Mouse (Mus musculus) left cerebral cortex, postnatal 4 days (tissue): ENCODE data around the gene Tvp23b. TPM values are rescaled to one million over a fixed set of nuclear protein-coding genes. Genes with fewer than 3 reads are reported as not detected.

ENCODE experiments used
- DNase-seq: peaks from one replicate; pipeline ENCODE4 v3.0.0-alpha.2; 2022
- intact Hi-C: fragments of 180-260 bp; cut with DNase I; formaldehyde crosslinking; loops from one replicate; pipeline ENCODE4 v1.15.1; 2025
- total RNA-seq, 2 experiments: library from RNA; stranded (reverse); gene quantifications; 2 replicates each; pipeline ENCODE4 v1.2.3; 2021

The Tvp23b gene
- 10 to 100 TPM; 19.6 to 22.0 TPM for total RNA-seq

GRCm38 (mm10) chr11:62879220-62880048, at the start of gene Tvp23b:
Gene Tvp23b (plus strand): TSS chr11:62879455.
- DNase-seq = peak; percentile 100
- intact Hi-C loops = no loop called here

- intact Hi-C loops = no loop called here
- no peak for DNase-seq
Observed at GRCm38 (mm10) chr11:62830387-62830786, 48.9 kb upstream of the Tvp23b start.

- no peak for DNase-seq
- intact Hi-C loops = no loop called here
Observed at GRCm38 (mm10) chr11:62831906-62832305, 47.3 kb upstream of the Tvp23b start.

GRCm38 (mm10) chr11:62844562-62844961, 34.7 kb upstream of the Tvp23b start:
- intact Hi-C loops = loop anchor here (10.0 kb wide), 1 partner anchor 90 kb away; the partner anchor contains the start of gene Gm10428
- DNase-seq = no peak

GRCm38 (mm10) chr11:62845730-62846129, 33.5 kb upstream of the Tvp23b start:
- intact Hi-C loops = loop anchor here (10.0 kb wide), 1 partner anchor 91 kb away; the partner anchor contains the start of gene Gm10428
- no peak for DNase-seq

GRCm38 (mm10) chr11:62846961-62847654, 32.1 kb upstream of the Tvp23b start, which contains the start of gene Fbxw10:
Gene Fbxw10 (plus strand): TSS chr11:62847069.
- no peak for DNase-seq
- intact Hi-C loops = loop anchor here (10.0 kb wide), 1 partner anchor 92 kb away; the partner anchor contains the start of gene Gm10428

- intact Hi-C loops = loop anchor here (10.0 kb wide), 1 partner anchor 93 kb away; the partner anchor contains the start of gene Gm10428
- no peak for DNase-seq
Observed at GRCm38 (mm10) chr11:62847655-62848191, 31.5 kb upstream of the Tvp23b start.

- intact Hi-C loops = loop anchor here (10.0 kb wide), 1 partner anchor 94 kb away; the partner anchor contains the start of gene Gm10428
- peak; percentile 51 for DNase-seq
Observed at GRCm38 (mm10) chr11:62848301-62848700, 31.0 kb upstream of the Tvp23b start.

- no peak for DNase-seq
- intact Hi-C loops = no loop called here
Observed at GRCm38 (mm10) chr11:62851199-62851598, 28.1 kb upstream of the Tvp23b start.

GRCm38 (mm10) chr11:62853334-62853733, 25.9 kb upstream of the Tvp23b start:
- DNase-seq = no peak
- intact Hi-C loops = no loop called here

GRCm38 (mm10) chr11:62865562-62865961, 13.7 kb upstream of the Tvp23b start:
- no peak for DNase-seq
- intact Hi-C loops = no loop called here

- intact Hi-C loops = no loop called here
- no peak for DNase-seq
Observed at GRCm38 (mm10) chr11:62866685-62867084, 12.6 kb upstream of the Tvp23b start.

GRCm38 (mm10) chr11:62869201-62869600, 10.1 kb upstream of the Tvp23b start:
- intact Hi-C loops = no loop called here
- no peak for DNase-seq

- DNase-seq = no peak
- intact Hi-C loops = no loop called here
Observed at GRCm38 (mm10) chr11:62869715-62870371, 9.4 kb upstream of the Tvp23b start.

- intact Hi-C loops = no loop called here
- DNase-seq = no peak
Observed at GRCm38 (mm10) chr11:62873479-62873878, 5.8 kb upstream of the Tvp23b start.

GRCm38 (mm10) chr11:62875696-62876095, 3.6 kb upstream of the Tvp23b start:
- intact Hi-C loops = no loop called here
- no peak for DNase-seq

GRCm38 (mm10) chr11:62876445-62876844, 2.8 kb upstream of the Tvp23b start:
- no peak for DNase-seq
- intact Hi-C loops = no loop called here

GRCm38 (mm10) chr11:62877391-62877790, 1.9 kb upstream of the Tvp23b start:
- intact Hi-C loops = no loop called here

GRCm38 (mm10) chr11:62878728-62879127, 527 bp upstream of the Tvp23b start:
- DNase-seq = no peak
- intact Hi-C loops = no loop called here

More at GRCm38 (mm10) chr11:62877391-62877790, 1.9 kb upstream of the Tvp23b start:
- DNase-seq = no peak

- DNase-seq = no peak
- intact Hi-C loops = no loop called here
Observed at GRCm38 (mm10) chr11:62883407-62883806, 4.2 kb downstream of the Tvp23b start.

GRCm38 (mm10) chr11:62885323-62885722, 6.1 kb downstream of the Tvp23b start:
- intact Hi-C loops = no loop called here
- no peak for DNase-seq
